Mouse (Mus musculus) testis, adult 2 months (tissue): Measurements from ENCODE around the gene Sdhc.

ENCODE experiments used
- CTCF ChIP-seq: fragments of 200-500 bp; IDR thresholded peaks from 2 replicates; pipeline ENCODE4 v1.5.1; 2012; ENCODE audit warnings: low read depth, mild to moderate bottlenecking, inconsistent platforms, low read length, moderate library complexity; ENCODE audit not compliant: control insufficient read depth, insufficient read depth, insufficient replicate concordance
- POLR2A ChIP-seq: fragments of 200-500 bp; IDR thresholded peaks from 2 replicates; pipeline ENCODE4 v1.6.1; 2012; ENCODE audit warnings: low read depth, mild to moderate bottlenecking, inconsistent platforms, low read length, moderate library complexity; ENCODE audit not compliant: control insufficient read depth

- TF ChIP-seq CTCF (no peak), POLR2A (no peak)
Observed at GRCm38 (mm10) chr1:171112986-171113385, 37.4 kb downstream of the Sdhc start.
